Mouse (Mus musculus): ENCODE data around the gene Sall4. TPM values are rescaled to one million over a fixed set of nuclear protein-coding genes. Genes with fewer than 3 reads are reported as not detected.

The Sall4 gene
- total and polyA plus RNA-seq, 3 experiments = not detected

DNA sequence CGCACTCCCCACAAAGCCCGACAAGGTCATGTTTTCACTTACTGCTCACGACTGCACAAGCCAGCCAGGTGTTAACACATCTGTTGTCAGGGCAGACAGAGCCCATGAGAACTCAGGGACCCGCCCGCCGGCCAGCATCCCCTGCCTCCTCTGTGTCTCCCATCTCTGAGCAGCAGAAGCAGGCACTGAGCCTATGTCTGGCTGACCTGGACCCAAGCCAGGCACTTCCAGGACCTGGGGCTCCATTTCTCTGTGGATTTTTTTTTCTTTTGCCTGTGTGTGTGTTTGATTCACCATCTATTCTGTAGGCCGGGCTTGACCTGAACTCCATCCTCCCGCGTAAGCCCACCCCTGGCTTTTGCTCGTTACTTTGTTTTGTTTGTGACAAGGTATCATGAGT, 49.0 kb downstream of the Sall4 start:
- no peaks in the 10 kb centered on the region for H3K27me3 ChIP-seq (ENCODE audit: control insufficient read depth in 1 of 2, insufficient read depth in 2 of 2, low read length in 2 of 2)
- no peak overlapping the region for H3K27ac ChIP-seq (ENCODE audit: control insufficient read depth, low read depth, low read length)
- H3K4me1 ChIP-seq (ENCODE audit: control insufficient read depth in 1 of 2, insufficient read depth in 2 of 2, low read length in 2 of 2) = no peaks in the 10 kb centered on the region
- no peak overlapping the region for H3K9ac ChIP-seq (ENCODE audit: control insufficient read depth, low read depth, low read length, poor library complexity, severe bottlenecking)
- no peak for TF ChIP-seq CHD2 (IDR thresholded peaks at IDR 0.05; ENCODE audit: low read length)
- H3K79me2 ChIP-seq (ENCODE audit: control insufficient read depth, insufficient read depth, low read length, poor library complexity) = no peaks in the 10 kb centered on the region
- H3K36me3 ChIP-seq (ENCODE audit: control insufficient read depth in 1 of 2, insufficient read depth in 2 of 2, low read length in 2 of 2) = no peaks in the 10 kb centered on the region
- H3K4me3 ChIP-seq (ENCODE audit: control insufficient read depth in 1 of 2, insufficient read depth in 1 of 2, low read depth in 2 of 2, low read length in 2 of 2) = no peak overlapping the region
- no peak for DNase-seq (ENCODE audit: low read depth, low spot score)
- no peaks in the 10 kb centered on the region for H3K9me3 ChIP-seq (replicated peaks; ENCODE audit: insufficient read depth, low read length)

DNA sequence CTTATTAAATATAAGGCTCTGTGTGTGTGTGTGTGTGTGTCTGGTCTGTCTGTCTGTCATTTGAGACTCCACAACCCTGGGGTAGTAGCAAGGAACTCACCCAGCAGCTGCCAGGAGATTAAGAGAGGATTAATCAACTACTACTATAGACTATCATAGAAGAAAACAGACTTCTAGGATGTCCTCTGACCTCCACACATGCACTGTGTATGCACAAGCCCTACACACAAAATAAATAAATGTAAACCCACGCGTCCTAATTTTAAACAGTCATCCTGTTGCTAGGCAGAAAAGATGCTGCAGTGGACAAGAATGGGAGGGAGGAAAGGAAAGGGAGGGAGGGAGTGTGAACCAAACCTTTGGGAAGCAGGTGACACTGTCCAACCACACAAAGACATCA, 49.5 kb downstream of the Sall4 start:
- Histone ChIP-seq H3K9ac (ENCODE audit: control insufficient read depth, low read depth, low read length, poor library complexity, severe bottlenecking) (no peak overlapping the region), H3K9me3 (replicated peaks; ENCODE audit: insufficient read depth, low read length) (no peaks in the 10 kb centered on the region), H3K36me3 (ENCODE audit: control insufficient read depth in 1 of 2, insufficient read depth in 2 of 2, low read length in 2 of 2) (no peaks in the 10 kb centered on the region), H3K4me3 (ENCODE audit: control insufficient read depth in 1 of 2, insufficient read depth in 1 of 2, low read depth in 2 of 2, low read length in 2 of 2) (no peak overlapping the region), H3K79me2 (ENCODE audit: control insufficient read depth, insufficient read depth, low read length, poor library complexity) (no peaks in the 10 kb centered on the region), H3K27ac (ENCODE audit: control insufficient read depth, low read depth, low read length) (no peak overlapping the region), H3K4me1 (ENCODE audit: control insufficient read depth in 1 of 2, insufficient read depth in 2 of 2, low read length in 2 of 2) (no peaks in the 10 kb centered on the region), H3K27me3 (ENCODE audit: control insufficient read depth in 1 of 2, insufficient read depth in 2 of 2, low read length in 2 of 2) (no peaks in the 10 kb centered on the region)
- no peak for DNase-seq (ENCODE audit: low read depth, low spot score)
- no peak for TF ChIP-seq CHD2 (IDR thresholded peaks at IDR 0.05; ENCODE audit: low read length)
- no peak for TF ChIP-seq GABPA (IDR thresholded peaks at IDR 0.05; ENCODE audit: low read depth, low read length)
- no peak for TF ChIP-seq KAT2A (conservative IDR thresholded peaks at IDR 0.05; ENCODE audit: low read depth, low read length)
- no peak for TF ChIP-seq MYB (IDR thresholded peaks at IDR 0.05; ENCODE audit: low read depth, low read length)

DNA sequence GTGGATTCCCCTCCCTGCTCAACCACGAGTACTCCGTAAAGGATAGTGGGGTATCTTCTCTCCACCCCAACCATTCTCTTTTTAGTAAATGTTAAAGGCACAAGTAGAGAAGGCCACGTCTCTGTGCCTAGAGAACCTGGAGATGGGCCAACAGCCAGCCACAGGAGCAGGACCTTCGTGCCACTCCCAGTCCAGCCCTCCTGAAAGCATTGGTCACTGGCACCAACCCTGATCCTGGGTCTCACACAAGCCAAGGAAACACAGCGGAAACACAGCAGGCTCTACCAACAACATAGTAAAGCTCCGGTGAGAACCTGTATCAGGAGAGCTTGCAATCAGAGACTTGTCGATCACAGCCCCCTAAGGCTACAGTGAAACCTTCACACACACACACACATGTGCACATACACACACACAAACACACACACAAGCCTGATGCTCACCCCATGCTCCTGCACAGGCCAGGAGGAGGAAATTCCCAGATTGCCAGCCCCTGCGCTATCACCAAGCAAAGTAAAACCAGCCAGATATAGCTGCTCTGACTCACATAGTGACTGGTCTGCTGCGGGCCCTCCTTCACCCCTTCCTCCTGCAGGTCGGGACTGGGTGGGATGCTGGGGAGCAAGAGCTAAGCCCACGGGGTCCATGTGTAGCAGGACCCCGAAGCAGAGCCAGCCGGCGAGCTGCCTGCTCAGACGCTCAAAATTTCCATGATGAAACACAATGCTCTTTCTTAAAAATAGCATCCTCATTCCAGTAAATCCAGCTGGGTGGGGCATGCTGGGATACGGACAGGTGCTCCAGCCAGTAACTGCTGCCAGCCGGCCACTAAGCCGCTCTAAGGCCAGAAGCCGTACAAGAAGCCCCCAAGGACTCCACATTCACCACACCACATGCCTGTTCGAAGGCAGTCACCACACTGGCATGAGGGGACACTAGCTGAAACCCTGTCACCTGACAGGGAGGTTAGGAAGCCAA, 55.3 kb downstream of the Sall4 start:
- Histone ChIP-seq H3K36me3 (ENCODE audit: control insufficient read depth in 1 of 2, insufficient read depth in 2 of 2, low read length in 2 of 2) (no peaks in the 10 kb centered on the region), H3K27me3 (ENCODE audit: control insufficient read depth in 1 of 2, insufficient read depth in 2 of 2, low read length in 2 of 2) (no peaks in the 10 kb centered on the region), H3K9me3 (replicated peaks; ENCODE audit: insufficient read depth, low read length) (no peaks in the 10 kb centered on the region), H3K9ac (ENCODE audit: control insufficient read depth, low read depth, low read length, poor library complexity, severe bottlenecking) (no peak overlapping the region), H3K27ac (ENCODE audit: control insufficient read depth, low read depth, low read length) (no peak overlapping the region), H3K79me2 (ENCODE audit: control insufficient read depth, insufficient read depth, low read length, poor library complexity) (no peaks in the 10 kb centered on the region), H3K4me3 (ENCODE audit: control insufficient read depth in 1 of 2, insufficient read depth in 1 of 2, low read depth in 2 of 2, low read length in 2 of 2) (no peak overlapping the region), H3K4me1 (ENCODE audit: control insufficient read depth in 1 of 2, insufficient read depth in 2 of 2, low read length in 2 of 2) (no peaks in the 10 kb centered on the region)
- no peak for DNase-seq (ENCODE audit: low read depth, low spot score)
- TF ChIP-seq RCOR1 (IDR thresholded peaks at IDR 0.05; ENCODE audit: low read depth, low read length) (no peak), CHD2 (IDR thresholded peaks at IDR 0.05; ENCODE audit: low read length) (no peak), MAX (IDR thresholded peaks at IDR 0.05; ENCODE audit: low read length) (no peak), ZKSCAN1 (IDR thresholded peaks at IDR 0.05; ENCODE audit: low read depth, low read length) (no peak), MXI1 (IDR thresholded peaks at IDR 0.05; ENCODE audit: low read depth, low read length) (no peak), ELF1 (IDR thresholded peaks at IDR 0.05; ENCODE audit: low read depth, low read length) (no peak), EP300 (IDR thresholded peaks at IDR 0.05; ENCODE audit: low read depth in 1 of 2, low read length in 2 of 2) (no peak)

All from MEL (cell line).